Mouse (Mus musculus): Measurements from ENCODE around the gene Tox2.

GRCm38 (mm10) chr2:163194543-163194942 lies 8.4 kb upstream of the Tox2 start:
- TF ChIP-seq ZC3H11A (IDR thresholded peaks at IDR 0.05; ENCODE audit: borderline replicate concordance, low read depth, low read length), result no peak
- TF ChIP-seq HCFC1 (IDR thresholded peaks at IDR 0.05; ENCODE audit: borderline replicate concordance, insufficient read depth, low read length), result no peak
- no peak for TF ChIP-seq MAFK (IDR thresholded peaks at IDR 0.05; ENCODE audit: insufficient read depth, low read depth, low read length)

Measured in ES-E14 (cell line).